Mouse (Mus musculus) C2C12 (cell line): ENCODE measurements around the gene Aldh3b3.

ENCODE experiments used
- CEBPB ChIP-seq: IDR thresholded peaks from one replicate; pipeline ENCODE4 v1.6.1; 2011; ENCODE audit warnings: low read depth, mild to moderate bottlenecking, control low read depth, moderate library complexity
- CTCF ChIP-seq: IDR thresholded peaks from one replicate; pipeline ENCODE4 v1.5.1; 2011; ENCODE audit not compliant: control insufficient read depth, insufficient read depth, insufficient read length
- MAX ChIP-seq: IDR thresholded peaks from one replicate; pipeline ENCODE4 v1.6.1; 2011; ENCODE audit warnings: mild to moderate bottlenecking, control low read depth
- MYOD1 ChIP-seq: IDR thresholded peaks from one replicate; pipeline ENCODE4 v1.6.1; 2011; ENCODE audit warnings: low read depth; ENCODE audit not compliant: control insufficient read depth, insufficient read length
- MYOG ChIP-seq: IDR thresholded peaks from one replicate; pipeline ENCODE4 v1.6.1; 2011; ENCODE audit not compliant: control insufficient read depth, insufficient read length; ENCODE audit errors: extremely low read depth

GRCm38 (mm10) chr19:3975866-3976265, 17.4 kb downstream of the Aldh3b3 start:
- TF ChIP-seq CEBPB = no peak
- no peak for TF ChIP-seq CTCF
- TF ChIP-seq MYOD1 = no peak
- TF ChIP-seq MYOG = no peak
- TF ChIP-seq MAX = no peak
